Mouse (Mus musculus) forebrain, embryonic 14.5 days (tissue): ENCODE measurements around the gene Wasl. TPM values are rescaled to one million over a fixed set of nuclear protein-coding genes. Genes with fewer than 3 reads are reported as not detected.

Experiments
- ATAC-seq: fragments of 200-750 bp; cut with Nextera tagmentation; 2 replicates; pipeline ENCODE4 v1.8.0; 2017; ENCODE audit warnings: mild to moderate bottlenecking, moderate library complexity
- DNase-seq: peaks from one replicate; pipeline ENCODE4 v3.0.0-alpha.2; 2015; ENCODE audit warnings: low spot score
- H3K27ac ChIP-seq: fragments of 300-500 bp; sonication (generic); 2 replicates; pipeline ENCODE4 v1.5.1; 2014; ENCODE audit warnings: low read depth, mild to moderate bottlenecking, control low read depth, low read length, moderate library complexity
- H3K27me3 ChIP-seq: fragments of 300-500 bp; sonication (generic); replicated peaks from 2 replicates; pipeline ENCODE4 v1.6.1; 2014; ENCODE audit warnings: low read length, control low read depth, mixed read lengths; ENCODE audit not compliant: control insufficient read depth, insufficient read depth
- H3K36me3 ChIP-seq: fragments of 300-500 bp; sonication (generic); 2 replicates; pipeline ENCODE4 v1.6.1; 2014; ENCODE audit warnings: low read length, control low read depth; ENCODE audit not compliant: control insufficient read depth, insufficient read depth
- H3K4me1 ChIP-seq: fragments of 300-500 bp; sonication (generic); 2 replicates; pipeline ENCODE4 v1.6.1; 2014; ENCODE audit warnings: antibody characterized with exemption, low read length, control low read depth; ENCODE audit not compliant: control insufficient read depth, insufficient read depth
- H3K4me2 ChIP-seq: fragments of 300-500 bp; sonication (generic); 2 replicates; pipeline ENCODE4 v1.6.1; 2014; ENCODE audit warnings: mild to moderate bottlenecking, control low read depth, low read length
- H3K4me3 ChIP-seq: fragments of 300-500 bp; sonication (generic); 2 replicates; pipeline ENCODE4 v1.5.1; 2014; ENCODE audit warnings: low read depth, low read length, control low read depth
- H3K9ac ChIP-seq: fragments of 300-500 bp; sonication (generic); 2 replicates; pipeline ENCODE4 v1.6.1; 2014; ENCODE audit warnings: mild to moderate bottlenecking, low read length, control low read depth, moderate library complexity
- H3K9me3 ChIP-seq: fragments of 300-500 bp; sonication (generic); replicated peaks from 2 replicates; pipeline ENCODE4 v1.6.1; 2016; ENCODE audit warnings: low read length, control low read depth, mixed read lengths; ENCODE audit not compliant: control insufficient read depth
- WGBS: fragments of 180-500 bp; shearing (Covaris S2); extraction: QIAGEN DNeasy Blood & Tissue Kit; methylation state at CpG from one replicate; pipeline ENCODE4 v1.1.7; 2014; 5-methylcytosine and 5-hydroxymethylcytosine counted together
- polyA plus RNA-seq: library from polyadenylated mRNA; unstranded; fragments of >200 nt; fragmentation: Nextera tagmentation; extraction: Ambion mirVana; gene quantifications from 2 replicates; pipeline ENCODE4 v1.2.1, GENCODE M21; 2014

Gene Wasl
- polyA plus RNA-seq, 1 experiment from 2014 or later = 38.4 TPM

DNA sequence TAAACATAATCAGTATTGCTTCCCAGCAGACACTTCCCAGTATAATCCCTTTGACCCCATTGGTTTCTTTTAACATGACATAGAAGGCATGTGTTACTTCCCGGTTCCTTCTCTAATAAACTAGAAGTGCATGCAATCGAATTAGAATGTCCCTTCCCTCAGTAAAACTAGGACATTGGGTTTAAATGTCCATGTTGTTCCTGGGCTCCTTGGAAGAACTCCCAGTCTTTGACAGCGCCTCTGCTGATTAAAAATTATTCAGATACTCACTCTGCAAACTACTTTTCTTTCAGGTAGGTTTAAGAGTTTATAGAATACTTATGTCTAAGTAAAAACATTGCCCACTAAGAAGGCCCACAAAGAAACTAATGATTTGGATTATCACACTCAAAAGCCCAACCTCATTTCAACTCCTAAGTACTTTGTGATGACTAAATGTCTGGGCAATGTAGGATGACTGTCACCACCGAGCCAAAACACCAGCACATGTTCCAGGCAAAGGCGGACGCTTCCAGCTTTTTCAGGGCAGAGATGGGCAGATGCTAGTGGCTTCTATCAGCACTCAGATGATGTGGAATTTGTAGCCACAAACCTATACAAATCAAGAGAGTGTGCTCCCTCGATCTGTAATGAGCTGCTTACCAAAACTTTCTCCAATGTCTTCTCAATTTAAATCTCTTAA, 52.6 kb downstream of the Wasl start:
- no peak overlapping the region for H3K4me3 ChIP-seq
- no peak overlapping the region for H3K27ac ChIP-seq
- DNase-seq (no peak), ATAC-seq (no peak)
- H3K9me3 ChIP-seq = no peaks in the 10 kb centered on the region
- H3K4me2 ChIP-seq = no peak overlapping the region
- no peaks in the 10 kb centered on the region for H3K4me1 ChIP-seq
- H3K9ac ChIP-seq = no peak overlapping the region
- H3K27me3 ChIP-seq = no peaks in the 10 kb centered on the region
- WGBS = 93% methylated on average over 7 of the region's 7 CpGs
- H3K36me3 ChIP-seq = peaks cover 26% of the 10 kb centered on the region

DNA sequence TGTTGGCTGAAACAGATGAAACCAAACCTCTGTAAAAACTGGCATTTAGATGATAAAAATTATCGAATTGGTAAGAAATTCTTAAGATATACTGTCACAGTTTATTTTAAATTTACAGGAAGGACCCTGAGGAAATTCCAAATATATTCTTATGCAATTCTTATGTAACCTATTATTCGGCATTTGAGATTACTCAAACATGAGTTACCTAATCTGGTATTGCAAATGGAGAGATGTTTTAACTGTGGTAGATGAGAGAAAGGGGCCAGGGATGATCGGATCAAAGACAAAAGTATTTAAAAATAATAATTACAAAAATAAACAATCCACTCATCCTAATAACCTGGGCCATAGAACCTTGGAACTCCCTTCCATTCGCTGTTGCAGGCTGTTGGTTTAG, 54.5 kb downstream of the Wasl start:
- Histone ChIP-seq H3K27me3 (no peaks in the 10 kb centered on the region), H3K4me1 (no peaks in the 10 kb centered on the region), H3K27ac (no peak overlapping the region), H3K9ac (no peak overlapping the region), H3K4me3 (no peak overlapping the region), H3K9me3 (no peaks in the 10 kb centered on the region), H3K4me2 (no peak overlapping the region), H3K36me3 (peaks cover 14% of the 10 kb centered on the region)
- 91% methylated on average over 4 of the region's 4 CpGs for WGBS
- ATAC-seq (no peak), DNase-seq (no peak)

DNA sequence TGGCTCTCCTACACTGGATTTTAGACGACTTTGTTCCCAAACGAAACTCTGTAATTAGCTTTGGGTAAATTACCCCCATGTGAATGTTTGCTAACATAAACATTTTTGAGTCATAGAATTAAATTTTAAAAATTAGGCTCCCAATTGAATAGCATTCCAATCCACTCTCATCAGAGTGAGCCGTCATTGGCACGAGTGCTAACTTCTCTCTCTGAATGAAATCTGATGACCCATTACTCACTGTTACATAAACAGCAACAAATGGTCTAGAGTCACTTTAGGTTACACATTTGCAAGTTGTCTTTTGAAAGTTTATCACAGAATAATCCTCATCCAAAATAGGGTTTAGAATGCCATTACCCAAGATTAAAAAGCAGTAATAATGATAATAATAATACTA, 55.3 kb downstream of the Wasl start:
- Histone ChIP-seq H3K36me3 (peaks cover 7% of the 10 kb centered on the region; the same call in 1 of the 2 replicates), H3K4me2 (no peak overlapping the region), H3K27me3 (no peaks in the 10 kb centered on the region), H3K4me3 (no peak overlapping the region), H3K4me1 (no peaks in the 10 kb centered on the region), H3K9me3 (no peaks in the 10 kb centered on the region), H3K27ac (no peak overlapping the region), H3K9ac (no peak overlapping the region)
- ATAC-seq (no peak), DNase-seq (no peak)
- WGBS = 78% methylated on average over 4 of the region's 4 CpGs

DNA sequence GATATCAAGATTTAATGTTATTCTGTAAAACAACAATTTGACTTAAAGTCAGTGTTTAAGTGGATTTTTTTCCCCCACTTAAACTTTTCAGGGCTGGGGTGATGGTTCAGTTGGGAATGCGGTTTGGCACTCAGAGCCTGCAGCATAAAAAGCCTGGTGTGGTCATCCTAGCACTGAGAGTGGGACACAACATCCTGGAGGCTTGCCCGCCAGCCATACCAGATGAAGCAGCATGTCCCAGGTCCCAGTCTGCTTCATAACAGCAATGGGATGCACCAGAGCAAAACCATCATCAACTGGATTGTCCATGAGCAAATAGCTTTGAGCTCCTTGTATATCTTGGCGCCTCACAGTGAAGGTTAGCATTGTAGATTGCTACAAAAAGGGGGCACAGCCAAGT, 56.1 kb downstream of the Wasl start:
- 0 out of 2 replicates have a peak, but pooled peaks cover 5% of the 10 kb centered on the region for H3K36me3 ChIP-seq
- H3K27me3 ChIP-seq = no peaks in the 10 kb centered on the region
- WGBS = 87% methylated on average over 3 of the region's 3 CpGs
- no peak overlapping the region for H3K4me2 ChIP-seq
- no peaks in the 10 kb centered on the region for H3K4me1 ChIP-seq
- H3K9ac ChIP-seq = no peak overlapping the region
- H3K9me3 ChIP-seq = no peaks in the 10 kb centered on the region
- H3K4me3 ChIP-seq = no peak overlapping the region
- ATAC-seq (no peak), DNase-seq (no peak)
- no peak overlapping the region for H3K27ac ChIP-seq

DNA sequence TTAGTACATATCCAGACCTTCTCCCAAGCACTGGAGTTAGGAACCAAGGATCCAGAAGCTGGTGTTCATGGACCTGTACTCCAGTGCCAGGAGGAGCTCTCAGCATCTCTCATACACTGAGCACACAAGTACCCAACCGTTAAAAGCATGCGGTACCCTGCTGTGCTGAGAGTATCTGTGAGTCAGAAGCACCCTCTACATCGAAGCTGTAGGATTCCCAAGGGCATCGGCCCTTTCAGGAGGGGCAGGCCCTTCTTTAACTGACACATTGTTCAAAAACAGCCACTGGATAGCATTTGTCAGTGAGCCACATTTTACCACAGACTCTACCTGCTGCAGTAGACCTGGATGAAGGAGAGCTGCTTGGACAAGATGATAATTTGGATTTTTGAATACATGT, 56.7 kb downstream of the Wasl start:
- Histone ChIP-seq H3K4me3 (no peak overlapping the region), H3K36me3 (0 out of 2 replicates have a peak, but pooled peaks cover under 1% of the 10 kb centered on the region), H3K27ac (no peak overlapping the region), H3K9ac (no peak overlapping the region), H3K4me1 (no peaks in the 10 kb centered on the region), H3K9me3 (no peaks in the 10 kb centered on the region), H3K4me2 (no peak overlapping the region), H3K27me3 (no peaks in the 10 kb centered on the region)
- ATAC-seq (no peak), DNase-seq (no peak)
- WGBS = 85% methylated on average over 4 of the region's 4 CpGs

DNA sequence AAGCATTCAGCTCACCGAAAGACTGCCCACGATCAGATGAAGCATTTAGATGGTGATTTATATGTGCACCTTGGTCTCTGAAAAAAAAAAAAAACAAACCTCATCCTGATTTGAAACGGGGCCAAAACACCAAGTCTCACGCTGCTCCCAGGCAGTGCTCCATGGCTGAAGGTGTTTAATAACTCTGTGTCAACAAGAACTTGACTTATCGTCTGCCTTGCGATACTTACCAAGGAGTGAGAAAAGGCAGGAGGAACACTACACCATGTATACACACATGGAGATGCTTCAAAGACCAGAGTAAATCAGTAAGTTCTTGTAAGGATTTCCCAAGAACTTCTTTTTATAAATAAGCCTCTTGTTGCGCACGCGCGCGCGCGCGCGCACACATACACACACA, 57.3 kb downstream of the Wasl start:
- no peak overlapping the region for H3K9ac ChIP-seq
- ATAC-seq (no peak), DNase-seq (no peak)
- 91% methylated on average over 15 of the region's 15 CpGs for WGBS
- H3K36me3 ChIP-seq = no peaks in the 10 kb centered on the region
- H3K27ac ChIP-seq = no peak overlapping the region
- no peaks in the 10 kb centered on the region for H3K27me3 ChIP-seq
- H3K4me3 ChIP-seq = no peak overlapping the region
- no peaks in the 10 kb centered on the region for H3K9me3 ChIP-seq
- no peak overlapping the region for H3K4me2 ChIP-seq
- H3K4me1 ChIP-seq = no peaks in the 10 kb centered on the region

DNA sequence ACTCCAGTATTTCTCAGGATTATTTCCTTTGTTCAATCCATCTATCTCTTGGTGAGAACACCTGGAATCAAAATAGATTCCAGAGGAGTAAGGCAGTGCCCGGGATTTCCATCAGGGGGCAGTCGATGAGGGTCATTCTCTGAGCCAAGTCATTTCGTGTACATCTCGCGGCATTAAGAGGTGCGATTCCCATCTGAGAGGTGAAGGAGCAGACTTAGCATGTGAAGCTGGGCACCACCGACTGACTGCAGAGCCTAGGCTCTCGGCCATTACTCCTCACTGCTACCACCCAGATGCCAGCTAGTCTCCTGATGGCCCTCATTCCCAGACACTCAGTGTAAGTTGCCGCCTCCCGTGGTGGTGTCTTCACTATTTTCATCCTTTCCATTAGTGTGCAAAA, 58.3 kb downstream of the Wasl start:
- Histone ChIP-seq H3K9me3 (no peaks in the 10 kb centered on the region), H3K36me3 (no peaks in the 10 kb centered on the region), H3K27ac (no peak overlapping the region), H3K27me3 (no peaks in the 10 kb centered on the region), H3K4me1 (no peaks in the 10 kb centered on the region), H3K9ac (no peak overlapping the region), H3K4me3 (no peak overlapping the region), H3K4me2 (no peak overlapping the region)
- DNase-seq = no peak
- no peak for ATAC-seq
- WGBS = 91% methylated on average over 10 of the region's 10 CpGs

DNA sequence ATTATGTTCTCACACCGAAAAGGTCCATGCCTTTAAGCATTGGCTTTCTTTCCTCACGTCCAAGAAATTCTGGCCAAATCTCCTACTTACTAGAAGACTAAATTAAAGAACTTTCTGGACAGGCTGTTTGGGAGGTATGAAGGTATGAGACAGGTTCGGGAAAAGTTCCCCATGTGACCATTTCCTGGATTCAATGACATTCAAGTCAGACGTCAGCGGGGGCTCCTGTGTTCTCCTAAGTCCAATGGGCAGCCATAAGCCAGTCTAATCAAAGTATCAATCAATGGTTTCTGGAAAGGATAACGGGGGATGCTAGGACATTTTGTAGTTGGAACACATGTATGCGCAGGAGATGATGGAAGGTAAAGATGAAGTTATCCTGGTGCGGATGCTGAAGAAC, 59.2 kb downstream of the Wasl start:
- no peak overlapping the region for H3K9ac ChIP-seq
- no peak overlapping the region for H3K27ac ChIP-seq
- H3K36me3 ChIP-seq = no peaks in the 10 kb centered on the region
- WGBS = 95% methylated on average over 8 of the region's 8 CpGs
- ATAC-seq (no peak), DNase-seq (no peak)
- H3K4me2 ChIP-seq = no peak overlapping the region
- no peaks in the 10 kb centered on the region for H3K9me3 ChIP-seq
- no peaks in the 10 kb centered on the region for H3K27me3 ChIP-seq
- H3K4me3 ChIP-seq = no peak overlapping the region
- H3K4me1 ChIP-seq = no peaks in the 10 kb centered on the region

DNA sequence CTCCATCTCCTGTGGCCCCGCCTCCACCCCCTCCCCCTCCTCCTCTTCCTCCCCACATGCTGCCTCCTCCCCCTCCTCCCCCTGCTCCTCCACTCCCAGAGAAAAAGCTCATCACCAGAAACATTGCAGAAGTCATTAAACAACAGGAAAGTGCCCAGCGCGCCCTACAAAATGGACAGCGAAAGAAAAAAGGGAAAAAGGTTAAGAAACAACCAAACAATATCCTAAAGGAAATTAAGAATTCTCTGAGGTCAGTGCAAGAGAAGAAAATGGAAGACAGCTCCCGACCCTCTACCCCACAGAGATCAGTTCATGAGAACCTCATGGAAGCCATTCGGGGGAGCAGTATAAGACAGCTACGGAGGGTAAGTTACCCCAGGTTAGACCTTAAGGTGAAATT, 60.5 kb downstream of the Wasl start:
- Histone ChIP-seq H3K4me2 (no peak overlapping the region), H3K36me3 (no peaks in the 10 kb centered on the region), H3K27me3 (no peaks in the 10 kb centered on the region), H3K27ac (no peak overlapping the region), H3K9ac (no peak overlapping the region), H3K4me1 (no peaks in the 10 kb centered on the region), H3K9me3 (no peaks in the 10 kb centered on the region), H3K4me3 (no peak overlapping the region)
- WGBS = 96% methylated on average over 7 of the region's 7 CpGs
- no peak for ATAC-seq
- no peak for DNase-seq
